Mouse (Mus musculus) cerebral cortex, adult 2 months (tissue): Measurements from ENCODE around the gene Ap5b1.

Experiments used
- WGBS: fragments of 180-500 bp; shearing (Covaris S2); methylation state at CpG from one replicate; pipeline ENCODE4 v1.1.7; 2018; 5-methylcytosine and 5-hydroxymethylcytosine counted together

Ap5b1 gene

GRCm38 (mm10) chr19:5567534-5568469 lies at the start of gene Ap5b1:
Ap5b1 (plus strand) TSS chr19:5568025.
- WGBS = under 1% methylated on average over 102 of the region's 102 CpGs

- 95% methylated on average over 3 of the region's 3 CpGs for WGBS
Measured at GRCm38 (mm10) chr19:5518721-5519120, 49.1 kb upstream of the Ap5b1 start.

DNA sequence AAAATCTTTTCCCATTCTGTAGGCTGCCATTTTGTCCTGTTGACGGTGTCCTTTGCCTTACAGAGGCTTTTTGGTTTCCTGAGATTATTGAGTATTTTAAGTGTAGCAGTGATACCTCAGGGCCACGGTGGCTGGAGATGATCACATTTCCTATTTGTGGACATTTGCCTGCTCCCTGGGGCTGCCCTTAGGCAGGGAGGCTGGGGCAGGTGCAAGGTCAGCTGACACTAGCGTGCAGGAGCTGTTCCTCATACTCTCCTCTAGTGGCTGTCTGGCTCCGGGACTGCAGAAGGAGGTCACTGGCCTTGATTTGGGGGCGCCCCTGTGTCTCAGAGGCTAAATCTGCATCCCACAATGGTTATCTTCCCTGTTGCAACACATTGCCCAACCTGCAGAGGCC lies 42.6 kb upstream of the Ap5b1 start:
- 82% methylated on average over 5 of the region's 5 CpGs for WGBS

DNA sequence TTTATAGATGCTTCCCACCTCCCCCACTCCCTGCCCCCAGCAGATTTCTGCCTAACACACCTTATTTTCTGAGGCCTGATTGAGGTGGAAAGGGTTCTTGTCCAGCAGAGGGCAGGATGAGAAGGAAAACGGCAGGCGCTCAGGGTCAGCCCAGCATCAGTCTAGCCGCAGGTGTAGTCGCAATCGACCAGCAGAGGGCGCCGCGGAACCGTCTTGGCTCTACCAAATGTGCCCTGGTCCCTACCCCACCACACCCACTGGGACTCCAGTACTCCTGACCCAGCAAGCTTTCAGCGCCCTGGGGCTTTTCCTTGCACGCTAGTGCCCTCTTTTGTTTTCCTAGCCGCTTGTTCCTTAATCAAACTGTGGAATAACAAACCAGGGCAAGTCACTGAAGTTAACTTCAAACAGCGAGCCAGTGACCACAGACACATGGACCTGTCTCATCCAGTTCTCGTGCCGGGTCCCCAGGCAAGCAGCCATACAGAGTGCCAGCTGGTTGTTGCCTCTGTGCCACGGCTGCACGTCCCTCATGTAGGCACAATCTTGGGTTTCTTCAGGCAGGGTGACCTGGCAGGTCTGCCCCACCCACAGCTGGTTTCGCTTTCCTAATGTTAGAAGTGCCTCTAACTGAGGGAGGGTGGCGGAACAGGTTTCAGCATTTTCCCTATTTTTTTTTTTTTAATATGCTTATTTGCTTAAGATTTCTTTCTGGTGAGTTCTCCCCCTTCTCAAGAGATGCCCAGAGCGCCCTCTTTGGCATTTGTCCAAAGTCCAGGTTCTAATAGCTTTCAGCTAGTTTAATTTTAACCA lies 38.3 kb upstream of the Ap5b1 start:
- 4% methylated on average over 20 of the region's 20 CpGs for WGBS

DNA sequence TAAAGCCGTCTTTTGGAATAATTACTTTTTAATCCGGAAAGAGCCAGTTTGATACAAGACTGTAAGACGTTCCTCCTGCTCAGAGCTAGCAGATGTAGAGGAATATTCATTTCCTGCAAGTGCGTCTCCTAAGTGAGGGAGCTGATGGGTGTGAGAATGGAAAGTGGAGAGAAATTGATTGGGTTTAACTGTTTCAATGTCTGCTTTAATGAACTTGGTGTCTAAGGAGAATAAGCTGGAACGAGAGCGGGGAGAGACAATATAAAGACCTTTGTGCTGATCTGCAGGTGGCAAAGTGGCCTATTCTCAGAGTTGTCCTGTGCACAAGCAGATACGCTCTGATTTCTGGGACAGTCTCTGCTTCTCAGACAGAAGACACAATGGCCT lies 37.7 kb upstream of the Ap5b1 start:
- WGBS = 39% methylated on average over 7 of the region's 7 CpGs

GRCm38 (mm10) chr19:5532520-5532919 lies 35.3 kb upstream of the Ap5b1 start:
- WGBS = 70% methylated on average over 8 of the region's 8 CpGs

DNA sequence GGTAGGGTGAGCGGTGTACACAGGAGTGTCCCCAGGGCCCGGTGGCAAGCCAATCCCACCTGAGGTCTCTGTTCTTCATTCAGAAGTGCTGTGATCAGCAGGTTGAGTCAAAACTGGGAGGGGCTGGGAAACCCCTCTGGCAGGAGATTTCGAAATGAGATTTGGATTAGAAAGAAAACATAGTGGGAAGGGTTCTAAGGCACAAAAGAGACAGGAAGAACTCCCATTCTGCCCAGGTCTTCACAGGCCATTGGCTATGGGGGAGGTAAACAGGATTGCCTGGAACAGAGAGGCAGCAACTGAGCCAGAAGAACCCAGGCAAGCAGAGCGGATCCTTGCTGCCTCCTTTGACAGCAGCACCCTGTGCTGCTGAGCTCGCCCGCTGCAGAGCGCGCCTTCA lies 29.0 kb upstream of the Ap5b1 start:
- WGBS = 91% methylated on average over 8 of the region's 8 CpGs

DNA sequence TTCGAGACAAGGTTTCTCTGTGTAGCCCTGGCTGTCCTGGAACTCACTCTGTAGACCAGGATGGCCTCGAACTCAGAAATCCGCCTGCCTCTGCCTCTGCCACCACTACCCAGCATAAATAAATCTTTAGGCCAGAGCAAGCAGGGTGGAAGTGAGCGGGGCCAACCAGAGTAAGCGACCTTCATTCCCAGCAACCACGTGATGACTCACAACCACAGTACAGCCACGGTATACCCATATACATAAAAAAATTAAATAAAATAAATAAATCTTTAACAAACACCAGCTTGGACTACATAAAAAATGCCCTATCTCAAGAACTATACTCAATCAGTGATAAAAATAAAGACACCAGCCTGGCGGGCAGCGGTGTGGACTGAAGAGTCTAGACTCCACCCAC lies 24.5 kb upstream of the Ap5b1 start:
- WGBS = 90% methylated on average over 9 of the region's 9 CpGs

GRCm38 (mm10) chr19:5544031-5544430 lies 23.8 kb upstream of the Ap5b1 start:
- 62% methylated on average over 11 of the region's 11 CpGs for WGBS

DNA sequence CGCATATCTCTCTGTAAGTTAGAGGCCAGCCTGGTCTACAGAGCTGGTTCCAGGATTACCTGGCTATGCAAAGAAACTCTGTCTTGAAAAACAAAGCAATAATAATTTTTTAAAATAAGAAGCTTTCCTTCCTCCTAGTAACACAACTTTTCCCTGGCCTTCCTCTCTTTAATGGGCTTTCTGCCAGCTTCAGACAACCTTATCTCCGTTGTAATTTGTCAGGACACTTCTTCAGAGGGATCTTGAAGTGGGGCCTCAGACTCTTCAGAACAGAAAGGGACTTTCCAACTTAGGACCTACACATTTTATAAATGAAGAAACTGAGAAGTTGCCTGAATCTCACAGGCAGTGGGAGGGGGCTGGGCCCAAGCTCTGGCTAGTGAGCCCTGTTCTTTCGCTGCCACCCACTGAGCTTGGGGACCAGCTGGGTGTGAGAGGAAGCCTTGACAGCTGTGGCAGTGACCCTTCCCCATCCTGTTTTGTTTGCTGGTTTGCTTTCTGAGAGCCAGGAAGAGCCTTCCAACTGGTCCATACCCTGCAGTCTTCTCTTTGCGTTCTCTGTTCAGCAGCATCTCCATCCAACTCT lies 20.3 kb upstream of the Ap5b1 start:
- WGBS = 83% methylated on average over 4 of the region's 4 CpGs

DNA sequence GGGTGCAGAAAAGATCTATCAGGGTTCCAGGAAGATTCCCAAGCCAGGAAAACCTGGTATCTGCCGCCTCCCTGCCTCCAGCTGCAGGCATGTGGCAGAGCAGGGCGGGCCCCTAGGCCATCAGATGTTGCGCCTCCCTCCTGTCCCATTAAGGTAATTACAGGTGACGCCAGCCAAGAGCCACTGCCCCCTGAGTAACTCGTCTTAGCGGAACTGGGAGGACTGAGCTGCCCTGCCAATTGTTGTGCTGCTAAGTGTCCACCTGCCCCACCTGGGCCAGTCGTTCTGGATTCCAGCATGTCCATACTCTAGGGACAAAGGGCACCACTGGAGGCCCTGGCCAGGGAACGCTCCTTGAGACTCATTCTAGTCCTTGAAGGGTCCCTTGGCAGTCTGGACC lies 14.0 kb upstream of the Ap5b1 start:
- WGBS = 83% methylated on average over 8 of the region's 8 CpGs

GRCm38 (mm10) chr19:5554212-5554611 lies 13.6 kb upstream of the Ap5b1 start:
- 94% methylated on average over 14 of the region's 14 CpGs for WGBS

- WGBS = 65% methylated on average over 7 of the region's 7 CpGs
Measured at GRCm38 (mm10) chr19:5558169-5558568, 9.7 kb upstream of the Ap5b1 start.

DNA sequence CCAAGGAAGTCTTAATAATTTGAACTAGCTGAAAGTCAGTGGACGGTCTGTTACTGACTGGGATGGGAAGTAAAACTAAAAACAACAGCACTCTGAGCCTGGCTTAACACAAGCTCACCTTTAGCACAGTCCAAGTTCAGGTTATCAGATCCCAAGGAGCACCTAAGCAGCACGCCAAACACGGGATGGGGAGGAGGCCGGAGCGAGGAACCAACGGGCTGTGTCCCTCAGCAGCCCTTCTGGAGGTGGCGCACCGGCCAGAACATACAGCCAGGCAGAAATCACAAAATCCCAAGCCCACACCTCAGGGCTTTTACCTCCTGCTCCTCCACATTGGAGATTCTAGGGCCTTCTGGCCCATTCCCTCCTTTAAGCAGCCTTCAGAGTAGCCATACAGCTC lies 9.1 kb upstream of the Ap5b1 start:
- WGBS = 77% methylated on average over 8 of the region's 8 CpGs

DNA sequence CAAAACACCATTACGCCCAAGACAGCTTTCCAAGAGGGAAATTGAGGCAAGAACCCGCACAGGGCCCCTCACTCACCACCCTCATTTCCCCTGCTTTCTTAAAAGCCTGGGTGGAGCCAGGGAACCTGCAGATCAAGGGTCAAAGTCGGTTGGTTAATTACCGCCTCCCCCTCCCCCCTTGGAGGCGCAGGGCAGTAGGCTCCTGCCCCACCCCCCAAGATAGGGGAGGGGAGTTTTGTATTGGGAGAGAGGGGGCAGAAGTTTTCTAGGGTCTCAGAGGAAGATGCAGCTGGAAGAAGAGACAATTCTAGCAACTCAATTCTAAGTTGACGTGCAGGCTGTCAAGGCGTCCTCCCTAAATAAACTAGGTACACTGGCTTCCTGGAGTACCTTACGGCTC lies 8.6 kb upstream of the Ap5b1 start:
- WGBS = 33% methylated on average over 8 of the region's 8 CpGs

- 2% methylated on average over 69 of the region's 69 CpGs for WGBS
Measured at GRCm38 (mm10) chr19:5559631-5560456, 8.0 kb upstream of the Ap5b1 start.

GRCm38 (mm10) chr19:5560457-5561041 lies 7.3 kb upstream of the Ap5b1 start, which contains the start of gene Ovol1:
Ovol1 (minus strand) TSS chr19:5560646.
- WGBS = 2% methylated on average over 57 of the region's 57 CpGs

- 47% methylated on average over 10 of the region's 10 CpGs for WGBS
Measured at GRCm38 (mm10) chr19:5561252-5561790, 6.5 kb upstream of the Ap5b1 start.

GRCm38 (mm10) chr19:5561886-5562285 lies 5.9 kb upstream of the Ap5b1 start:
- 72% methylated on average over 3 of the region's 3 CpGs for WGBS

GRCm38 (mm10) chr19:5562776-5563175 lies 5.0 kb upstream of the Ap5b1 start:
- 94% methylated on average over 10 of the region's 10 CpGs for WGBS

GRCm38 (mm10) chr19:5566316-5566715 lies 1.5 kb upstream of the Ap5b1 start:
- 88% methylated on average over 5 of the region's 5 CpGs for WGBS
